Mouse (Mus musculus): ENCODE results near the gene Nrbp1. TPM values are rescaled to one million over a fixed set of nuclear protein-coding genes. Genes with fewer than 3 reads are reported as not detected.

Nrbp1 gene
- total RNA-seq, 2 experiments from 2014 or later = 77.9 to 80.9 TPM

- intact Hi-C loops (cut with DNase I) = no loop called here
- no peak for DNase-seq (ENCODE audit: low spot score in 2 of 2)
These were observed 12.3 kb downstream of the Nrbp1 start for GRCm38 (mm10) chr5:31252795-31253545.

DNA sequence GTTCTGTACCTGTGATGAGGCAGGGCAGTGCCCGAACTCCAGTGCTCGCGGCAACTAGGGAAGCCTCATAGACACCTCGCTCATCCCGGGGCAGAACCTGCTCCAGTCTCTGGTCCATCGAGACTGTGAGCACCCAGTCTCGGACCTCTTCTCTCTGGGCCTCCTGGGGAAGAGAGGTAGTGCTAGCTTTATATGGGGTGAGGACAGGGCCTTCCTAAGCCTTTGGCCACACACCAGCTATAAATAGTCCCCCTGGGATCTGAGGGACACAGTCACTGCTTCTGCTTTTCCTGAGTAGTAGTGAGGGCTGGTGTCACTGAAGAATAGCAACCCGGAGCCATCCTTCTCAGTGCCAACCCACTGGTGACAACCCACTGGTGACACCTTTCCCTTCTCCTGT is 13.1 kb downstream of the Nrbp1 start:
- no peak for DNase-seq (ENCODE audit: low spot score in 2 of 2)
- intact Hi-C loops (cut with DNase I) = no loop called here

- intact Hi-C loops (cut with DNase I) = no loop called here
- DNase-seq (ENCODE audit: low spot score in 2 of 2) = no peak
These were observed 13.8 kb downstream of the Nrbp1 start for GRCm38 (mm10) chr5:31254452-31254851.

DNA sequence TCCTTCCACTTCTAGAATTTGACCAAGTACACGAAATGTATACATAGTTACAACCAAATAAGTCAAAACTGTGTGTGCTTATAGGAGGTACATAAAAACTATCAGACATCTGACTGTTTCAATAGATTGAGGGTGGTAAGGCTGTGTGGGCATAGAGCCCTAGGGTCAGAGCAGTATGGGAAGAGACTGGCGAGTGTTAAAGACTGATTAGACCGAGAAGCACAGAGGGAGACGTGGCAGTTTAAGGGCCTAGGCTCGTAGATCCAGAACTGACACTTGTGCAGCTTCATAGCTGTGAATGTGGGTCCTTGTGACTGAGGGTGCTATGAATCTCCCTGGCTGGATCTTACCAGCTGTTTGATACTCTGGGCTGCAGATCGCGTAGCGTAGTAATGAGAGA is 14.2 kb downstream of the Nrbp1 start:
- no peak for DNase-seq (ENCODE audit: low spot score in 2 of 2)
- intact Hi-C loops (cut with DNase I) = no loop called here

DNA sequence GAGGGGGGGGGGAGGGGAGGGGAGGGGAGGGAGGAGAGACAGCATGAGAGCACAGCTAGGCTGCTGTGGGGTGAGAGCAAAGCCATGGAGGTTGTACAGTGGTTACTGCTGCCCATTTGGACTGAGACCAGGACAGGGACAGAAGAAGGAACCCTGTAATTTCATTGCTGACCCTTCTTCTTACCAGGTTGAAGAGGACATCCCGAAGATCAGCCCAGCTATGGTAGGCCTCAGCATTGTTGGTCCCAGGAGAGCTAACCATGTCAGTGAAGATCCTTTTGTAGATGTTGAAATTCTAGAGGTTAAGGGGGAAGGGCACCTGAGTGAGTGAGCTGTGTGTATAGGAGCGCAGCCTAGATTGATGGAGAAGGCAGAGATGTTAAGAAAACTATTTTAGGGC is 14.7 kb downstream of the Nrbp1 start:
- DNase-seq (ENCODE audit: low spot score in 2 of 2) = no peak
- intact Hi-C loops (cut with DNase I) = no loop called here

DNA sequence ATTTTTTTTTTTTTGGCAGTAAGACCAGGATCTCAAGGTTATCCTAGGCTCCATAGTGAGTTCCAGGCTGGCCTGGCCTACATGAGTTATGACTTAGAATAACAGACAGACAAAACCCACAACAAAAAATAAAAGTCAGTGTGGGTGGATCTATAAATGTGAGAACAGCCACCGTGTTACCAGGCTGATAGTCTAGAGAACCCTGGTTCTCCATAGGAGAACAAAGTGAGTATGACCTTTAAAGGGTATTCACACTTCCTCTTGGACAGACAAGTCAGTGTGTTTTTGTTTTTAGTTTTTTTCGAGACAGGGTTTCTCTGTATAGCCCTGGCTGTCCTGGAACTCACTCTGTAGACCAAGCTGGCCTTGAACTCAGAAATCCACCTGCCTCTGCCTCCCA is 15.3 kb downstream of the Nrbp1 start:
- intact Hi-C loops (cut with DNase I) = no loop called here
- DNase-seq (ENCODE audit: low spot score in 2 of 2) = no peak

DNA sequence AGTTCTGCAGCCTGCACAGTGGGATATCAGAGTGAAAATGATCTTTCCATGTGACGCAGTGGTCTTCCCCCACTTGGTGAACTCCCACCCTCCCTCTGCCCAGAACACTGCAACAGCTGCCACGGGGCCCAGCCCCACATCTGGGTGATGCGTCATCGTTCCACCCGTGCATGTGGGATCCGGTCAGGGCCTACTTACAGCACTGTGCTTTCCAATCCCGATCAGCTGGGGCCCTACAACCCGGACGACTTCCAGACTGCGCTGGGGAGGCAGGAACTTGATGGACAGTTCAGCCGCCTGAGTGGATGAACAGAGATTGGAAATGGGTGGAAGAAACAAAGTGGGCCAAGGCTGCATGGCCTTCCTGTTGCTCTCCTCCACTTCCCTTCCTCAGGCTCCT is 17.0 kb downstream of the Nrbp1 start:
- intact Hi-C loops (cut with DNase I) = no loop called here
- no peak for DNase-seq (ENCODE audit: low spot score in 2 of 2)

GRCm38 (mm10) chr5:31266101-31266500 is 25.4 kb downstream of the Nrbp1 start:
- intact Hi-C loops (cut with DNase I) = no loop called here
- no peak for DNase-seq (ENCODE audit: low spot score in 2 of 2)

DNA sequence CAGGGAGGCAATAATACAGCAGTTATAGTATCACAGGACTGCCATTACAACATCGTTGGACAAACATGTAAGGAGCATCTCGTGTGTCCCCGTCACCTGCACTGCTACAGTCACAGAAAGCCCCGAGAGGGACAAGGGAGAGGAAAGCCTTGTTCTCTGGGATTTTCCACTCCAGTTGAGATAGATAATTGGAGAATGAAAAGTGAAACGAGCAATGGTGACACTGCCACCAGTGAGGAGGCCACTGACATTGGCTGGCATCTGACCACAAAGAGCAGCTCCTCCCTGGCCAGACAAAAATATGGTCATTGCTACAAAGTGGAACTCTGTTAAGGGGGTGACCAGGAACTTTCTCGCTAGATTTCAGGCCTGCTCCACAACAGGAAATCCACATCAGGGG is 27.0 kb downstream of the Nrbp1 start:
- intact Hi-C loops (cut with DNase I) = no loop called here
- DNase-seq (ENCODE audit: low spot score in 2 of 2) = no peak

DNA sequence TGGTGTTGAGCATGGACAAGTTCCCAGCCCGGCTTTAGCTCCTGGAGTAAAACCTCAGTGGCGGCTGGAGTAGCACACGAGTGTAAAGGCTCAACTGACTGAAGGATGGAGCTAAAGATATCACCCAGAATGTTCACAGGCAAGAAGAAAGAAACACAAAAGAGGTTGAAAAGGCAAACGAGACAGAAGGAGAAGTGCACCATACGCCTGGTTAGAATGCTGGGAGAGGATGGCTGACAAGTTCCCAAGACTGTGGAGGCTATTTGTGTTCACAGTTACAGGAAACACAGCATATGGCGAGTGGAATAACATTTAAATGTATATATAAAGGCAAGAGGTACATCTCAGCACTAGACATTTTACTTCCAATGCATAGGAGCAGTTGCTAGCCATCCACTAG is 32.4 kb downstream of the Nrbp1 start:
- intact Hi-C loops (cut with DNase I) = no loop called here
- no peak for DNase-seq (ENCODE audit: low spot score in 2 of 2)

GRCm38 (mm10) chr5:31279245-31279988 is 38.8 kb downstream of the Nrbp1 start:
- intact Hi-C loops (cut with DNase I) = no loop called here

GRCm38 (mm10) chr5:31288225-31288624 is 47.6 kb downstream of the Nrbp1 start:
- intact Hi-C loops (cut with DNase I) = no loop called here
- DNase-seq (ENCODE audit: low spot score in 2 of 2) = no peak

More at GRCm38 (mm10) chr5:31279245-31279988, 38.8 kb downstream of the Nrbp1 start:
- no peak for DNase-seq (ENCODE audit: low spot score in 2 of 2)

DNA sequence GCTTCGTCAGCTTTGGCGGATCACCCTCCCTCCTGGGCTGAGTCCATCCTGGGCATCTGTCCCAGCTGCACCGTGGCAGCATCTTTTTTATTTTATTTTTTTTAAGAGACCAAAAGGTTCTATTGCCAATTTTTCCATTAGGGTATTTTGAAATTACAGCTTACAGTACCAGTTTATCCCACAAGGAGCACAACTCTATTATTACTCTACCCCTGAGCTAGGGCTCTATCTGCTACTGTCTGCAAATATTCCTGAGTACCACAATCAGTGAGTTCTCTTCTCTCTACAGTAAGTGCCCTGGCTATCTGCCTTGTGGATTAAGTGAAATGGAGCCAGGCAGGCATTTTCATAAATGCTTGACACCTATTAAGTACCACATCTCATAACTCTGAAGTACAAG is 48.0 kb downstream of the Nrbp1 start:
- intact Hi-C loops (cut with DNase I) = no loop called here
- DNase-seq (ENCODE audit: low spot score in 2 of 2) = no peak

GRCm38 (mm10) chr5:31289626-31290230 is 49.1 kb downstream of the Nrbp1 start:
- intact Hi-C loops (cut with DNase I) = loop anchor here (2.0 to 5.0 kb wide), 2 partner anchors 49 to 178 kb away; partner anchors contain the start of genes Gm9970 and Nrbp1
- no peak for DNase-seq (ENCODE audit: low spot score in 2 of 2)

GRCm38 (mm10) chr5:31290521-31291360 is 50.1 kb downstream of the Nrbp1 start, which contains the start of gene Ift172:
TSS of gene Ift172 (minus strand) at chr5:31291116.
- peak; percentile 96 for DNase-seq (ENCODE audit: low spot score in 2 of 2)
- intact Hi-C loops (cut with DNase I) = loop anchor here (2.0 to 5.0 kb wide), 2 partner anchors 50 to 177 kb away; partner anchors contain the start of genes Gm9970 and Nrbp1

DNA sequence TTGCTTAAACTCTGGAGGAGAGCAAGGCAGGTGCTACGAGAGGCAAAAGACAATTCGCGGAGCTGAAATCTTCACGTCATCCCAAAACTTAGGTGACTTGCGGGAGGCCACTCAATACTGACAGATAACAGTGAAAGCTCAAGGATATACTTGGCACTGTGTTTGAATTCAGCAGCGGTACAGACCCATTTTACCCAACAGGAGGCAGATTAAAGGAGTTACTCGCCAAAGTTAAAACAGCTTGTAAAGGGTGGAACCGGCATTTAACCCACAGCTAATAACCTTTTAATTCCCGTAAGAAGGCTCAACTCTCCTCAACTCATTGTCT is 50.7 kb downstream of the Nrbp1 start:
- intact Hi-C loops (cut with DNase I) = loop anchor here (2.0 to 5.0 kb wide), 2 partner anchors 51 to 176 kb away; partner anchors contain the start of genes Gm9970 and Nrbp1
- DNase-seq (ENCODE audit: low spot score in 2 of 2) = no peak

GRCm38 (mm10) chr5:31294964-31295605 is 54.4 kb downstream of the Nrbp1 start:
- intact Hi-C loops (cut with DNase I) = loop anchor here (5.0 kb wide), 1 partner anchor 172 kb away; no protein-coding TSS in a partner anchor
- peak in 1 of 2 experiments; percentile 18 for DNase-seq (ENCODE audit: low spot score in 2 of 2)

DNA sequence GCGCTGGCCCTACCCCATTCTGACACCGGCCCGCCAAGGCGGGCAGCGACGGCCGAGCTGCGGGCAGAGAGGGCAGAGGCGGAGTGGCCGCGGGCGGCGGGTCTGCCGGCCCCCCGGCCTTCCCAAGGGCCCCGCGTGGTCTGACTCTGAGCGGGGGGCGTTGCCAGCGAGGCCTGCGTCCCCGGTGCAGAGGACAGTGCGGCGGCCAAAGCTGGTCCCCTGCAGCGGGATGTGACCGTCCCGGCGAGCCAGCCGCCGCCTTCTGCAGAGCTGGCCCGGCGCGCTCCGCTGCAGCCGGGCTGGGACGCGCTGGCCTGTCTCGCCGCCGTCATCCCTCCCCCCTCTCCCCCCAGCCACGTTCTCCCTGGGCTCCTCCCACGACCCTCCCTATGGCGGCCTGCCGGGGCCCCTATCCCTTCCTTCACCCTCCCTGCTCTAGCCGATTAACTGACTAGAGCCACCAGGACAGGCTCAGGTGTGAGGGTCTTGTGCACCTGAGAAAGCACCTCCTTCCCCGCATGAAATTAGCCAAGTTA is 55.0 kb downstream of the Nrbp1 start, which contains the start of gene Fndc4:
TSS of gene Fndc4 (minus strand) at position 475 of the 536 bp plus-strand sequence.
- intact Hi-C loops (cut with DNase I) = no loop called here
- DNase-seq (ENCODE audit: low spot score in 2 of 2) = peak; percentile 61 to 65

All from left cerebral cortex, postnatal 36 days (tissue).